Mouse (Mus musculus) right cerebral cortex, adult 2 months (tissue): ENCODE data around the gene Mindy4.
"Not testable (repeated sequence)": the region's sequence is repeated elsewhere in the genome, so short reads cannot be mapped to it uniquely, and the experiment has no call there.

ENCODE experiments used
- DNase-seq, 2 experiments: peaks; one replicate each; pipeline ENCODE4 v3.0.0; 2021 to 2022; ENCODE audit warnings: low spot score in 2 of 2

Mindy4 gene

DNA sequence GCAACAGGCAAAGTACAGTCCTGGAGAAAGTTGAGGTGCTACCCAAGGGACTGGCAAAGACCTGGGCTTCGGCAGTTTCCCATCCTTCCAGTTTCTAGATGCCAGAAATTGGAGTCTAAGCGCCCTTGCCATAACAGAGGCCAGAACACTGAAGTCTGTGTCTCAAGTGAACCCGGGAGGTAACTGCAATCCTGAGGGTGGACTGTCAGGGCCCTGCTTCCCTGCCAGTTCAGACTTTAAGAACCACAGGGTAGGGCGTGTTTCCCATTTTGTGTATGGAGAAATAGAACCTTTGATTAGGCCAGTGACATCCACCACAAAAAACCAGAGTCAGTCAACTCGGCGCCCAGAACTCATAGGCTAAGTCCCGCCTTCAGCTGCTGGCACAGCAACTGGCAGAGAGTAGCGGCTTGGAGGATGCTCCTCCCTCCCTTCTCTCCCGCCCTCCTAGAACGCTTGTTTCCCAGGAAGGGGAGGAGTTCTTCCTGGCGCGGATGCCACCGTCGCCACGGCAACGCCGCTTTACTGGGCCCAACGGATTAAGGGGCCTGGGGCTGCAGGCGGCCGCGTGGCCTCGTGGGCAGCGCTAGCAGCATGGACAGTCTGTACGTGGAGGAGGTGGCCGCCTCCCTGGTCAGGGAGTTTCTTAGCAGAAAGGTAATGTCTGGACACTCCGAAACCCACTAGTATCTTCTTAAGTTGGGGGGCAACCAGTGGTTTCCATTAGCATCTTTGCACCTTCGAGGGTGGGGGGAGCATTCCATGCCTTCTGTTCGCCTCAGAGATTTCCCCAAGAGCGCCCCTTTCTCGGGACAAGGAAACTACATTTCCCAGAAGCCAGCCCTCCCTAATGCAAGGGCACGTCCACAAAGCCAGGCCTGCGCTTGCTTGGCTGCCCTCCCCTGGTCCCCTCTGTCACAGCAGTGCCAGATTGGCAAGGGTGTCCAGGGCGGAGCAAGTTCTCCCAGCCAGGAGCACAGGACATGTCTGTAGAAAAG, at the start of gene Mindy4:
Mindy4 (plus strand) TSS at position 471 of the 998 bp plus-strand sequence.
- DNase-seq = peak; percentile 85 to 91

DNA sequence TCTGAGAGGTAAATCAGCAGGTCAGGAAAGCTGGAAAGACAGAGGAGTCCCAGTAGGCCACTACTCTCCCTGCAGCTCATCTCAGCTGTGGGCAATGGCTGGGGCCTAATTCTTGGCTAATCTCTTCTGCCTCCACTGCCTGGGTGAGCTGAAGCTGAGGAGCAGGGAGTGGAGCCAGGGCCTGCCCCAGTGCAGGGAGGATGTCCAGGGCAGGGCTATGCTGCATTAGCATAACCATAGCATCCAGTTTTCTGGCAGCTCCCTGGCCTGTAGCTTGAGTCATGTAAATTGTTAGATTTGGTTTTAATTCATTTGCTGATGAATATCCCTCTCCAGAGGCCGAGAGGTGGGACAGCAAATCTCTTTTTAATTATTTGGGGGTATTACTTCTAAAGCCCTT, 43.9 kb upstream of the Mindy4 start:
- no peak for DNase-seq

DNA sequence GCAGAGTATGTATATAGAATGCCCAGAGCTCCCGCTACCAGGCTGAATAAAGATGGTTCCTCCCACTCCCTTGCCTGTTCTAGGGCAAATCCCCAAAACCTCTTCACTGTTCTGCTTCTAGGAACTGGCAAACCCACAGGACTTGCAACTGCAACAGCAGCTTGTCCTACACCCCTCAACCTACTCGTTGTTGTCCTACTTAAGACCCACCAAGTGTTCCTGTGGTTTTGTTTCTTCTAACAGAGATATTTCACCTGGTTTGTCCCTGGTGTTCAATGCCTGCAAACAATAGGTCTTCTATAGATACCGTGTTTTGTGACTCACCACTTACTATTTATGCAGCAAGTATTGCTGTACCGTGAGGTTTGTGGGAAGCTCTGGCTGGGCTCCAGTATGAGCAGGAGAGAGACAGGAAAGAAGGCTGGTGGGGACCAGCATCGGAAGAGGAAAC, 41.8 kb upstream of the Mindy4 start:
- DNase-seq = peak; percentile 78 to 83

DNA sequence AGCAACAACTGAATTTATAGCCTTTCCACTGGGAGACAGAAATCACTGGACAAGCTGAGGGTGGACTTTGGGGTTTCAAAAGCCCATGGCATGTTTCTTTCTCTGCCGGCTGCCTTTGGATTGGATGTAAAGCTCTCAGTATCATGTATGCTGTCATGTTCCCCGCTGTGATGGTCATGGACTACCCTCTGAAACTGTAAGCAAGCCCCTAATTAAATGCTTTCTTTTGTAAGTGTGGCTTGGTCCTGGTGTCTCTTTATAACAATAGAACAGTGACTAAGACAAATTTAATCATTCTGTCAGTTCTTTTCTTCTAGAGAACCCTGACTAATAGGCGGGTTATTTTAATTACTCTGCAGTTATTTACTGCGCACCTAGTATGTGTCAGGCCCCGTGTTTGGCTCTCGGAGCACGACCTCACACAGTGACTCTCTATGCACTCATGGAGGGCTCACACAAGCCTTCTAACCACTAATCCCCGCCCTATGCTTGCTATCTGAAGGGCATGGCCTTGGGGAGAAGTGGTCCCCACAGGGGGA, 40.1 kb upstream of the Mindy4 start:
- no peak for DNase-seq

DNA sequence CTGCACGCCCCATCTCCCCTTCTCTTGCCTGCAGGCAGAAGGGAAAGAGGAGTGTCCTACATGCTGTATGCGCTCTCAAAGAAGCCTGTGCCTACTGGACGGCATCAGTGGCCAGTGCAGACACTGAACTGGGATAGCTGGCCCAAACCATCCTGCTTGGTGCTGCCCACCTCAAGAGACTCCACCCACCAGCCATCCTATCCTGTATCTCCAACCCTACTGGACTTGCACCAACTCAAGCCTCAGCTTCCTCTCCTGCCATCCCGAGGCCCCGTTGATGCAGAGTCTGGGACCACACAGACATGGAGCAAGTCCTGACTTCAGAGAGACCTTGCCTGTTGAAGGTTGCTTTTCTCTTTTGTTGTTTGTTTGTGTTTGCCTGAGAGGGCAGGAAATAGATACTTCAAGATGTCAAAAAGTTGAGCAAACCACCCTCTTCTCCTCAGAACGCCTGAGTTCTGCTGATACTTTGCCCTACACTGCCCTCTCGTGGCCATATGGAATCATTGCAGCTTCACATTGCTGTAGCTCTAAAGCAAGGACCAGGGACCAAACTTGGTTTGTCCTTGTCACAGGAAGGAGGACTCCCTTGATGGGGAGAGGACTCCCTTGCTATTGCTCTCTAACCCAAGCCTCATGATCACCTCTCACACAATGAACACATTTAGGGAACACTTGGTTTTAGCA, 36.3 kb upstream of the Mindy4 start:
- peak; percentile 80 to 85 for DNase-seq

DNA sequence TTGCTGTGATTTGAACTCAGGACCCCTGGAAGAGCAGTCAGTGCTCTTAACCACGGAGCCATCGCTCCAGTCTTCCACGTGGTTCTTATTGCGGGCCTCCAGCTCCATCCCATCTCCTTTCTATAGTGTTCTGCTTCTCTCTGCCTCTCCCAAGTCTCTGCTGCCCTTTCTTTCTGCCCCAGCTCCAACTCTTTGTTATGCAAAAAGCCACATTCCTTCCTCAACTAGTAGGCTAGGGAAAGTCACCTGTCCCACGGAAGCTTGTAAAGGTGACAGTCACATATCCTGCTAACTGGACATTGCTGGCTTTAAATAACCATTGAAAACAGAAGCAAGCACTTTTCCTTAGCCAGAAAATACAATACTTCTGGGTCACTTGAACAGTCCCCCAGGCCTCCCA, 33.4 kb upstream of the Mindy4 start:
- DNase-seq = no peak

DNA sequence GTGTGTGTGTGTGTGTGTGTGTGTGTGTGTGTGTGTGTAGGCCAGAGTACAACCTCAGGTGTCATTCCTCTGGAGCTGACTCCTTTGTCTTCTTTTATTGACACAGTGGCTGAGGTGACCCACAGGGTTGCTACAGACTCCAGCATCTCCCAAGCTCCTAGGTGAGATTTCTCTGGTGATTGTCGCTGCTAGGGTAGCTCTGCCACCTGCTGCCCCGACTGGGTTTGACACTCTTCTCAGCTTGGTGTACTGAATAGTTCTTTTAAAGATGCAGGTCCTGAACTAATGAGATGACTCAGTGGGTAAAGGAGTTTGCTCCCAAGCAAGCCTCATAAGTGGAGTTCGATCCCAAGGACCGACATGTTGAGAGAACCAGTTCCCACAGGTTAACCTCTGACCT, 31.5 kb upstream of the Mindy4 start:
- DNase-seq = peak in 1 of 2 experiments; percentile 10

DNA sequence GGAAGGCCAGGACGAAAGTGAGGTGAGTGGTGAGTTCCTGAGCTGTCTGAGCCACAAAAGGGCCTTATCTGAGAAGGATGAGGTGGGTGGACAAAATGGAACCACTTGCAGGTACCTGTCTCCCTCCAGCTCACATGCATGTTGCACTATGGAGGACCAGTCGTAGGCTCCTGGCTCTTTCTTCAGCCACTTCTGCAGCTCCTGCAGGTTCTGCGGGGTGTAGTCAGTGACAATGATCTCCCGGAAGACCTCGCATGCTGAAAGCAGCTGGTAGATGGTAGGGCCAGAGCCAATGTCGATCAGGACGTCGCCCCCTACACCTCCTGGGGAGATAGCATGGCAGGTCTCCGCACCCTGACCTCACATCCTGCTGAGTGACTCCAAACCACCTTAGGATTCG, 30.0 kb upstream of the Mindy4 start:
- DNase-seq = no peak

DNA sequence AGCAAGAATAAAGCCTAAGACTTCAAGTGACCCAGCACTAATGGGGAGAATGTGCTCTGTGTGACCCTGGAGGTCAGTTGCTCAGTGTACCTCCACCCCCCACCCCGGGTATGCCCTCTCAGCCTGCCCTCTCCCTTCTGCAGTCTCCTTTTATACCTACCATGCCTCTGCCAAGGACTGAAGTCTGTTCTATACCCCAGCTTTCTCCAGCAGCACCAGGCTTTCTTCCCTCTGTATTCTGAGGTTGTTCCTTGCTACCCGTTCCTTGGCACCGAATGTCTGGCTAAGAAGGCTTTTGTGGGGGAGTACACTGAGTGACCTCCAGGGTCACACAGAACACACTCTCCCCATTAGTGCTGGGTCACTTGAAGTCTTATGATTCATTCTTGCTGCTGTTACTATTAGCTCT, 29.2 kb upstream of the Mindy4 start:
- no peak for DNase-seq

DNA sequence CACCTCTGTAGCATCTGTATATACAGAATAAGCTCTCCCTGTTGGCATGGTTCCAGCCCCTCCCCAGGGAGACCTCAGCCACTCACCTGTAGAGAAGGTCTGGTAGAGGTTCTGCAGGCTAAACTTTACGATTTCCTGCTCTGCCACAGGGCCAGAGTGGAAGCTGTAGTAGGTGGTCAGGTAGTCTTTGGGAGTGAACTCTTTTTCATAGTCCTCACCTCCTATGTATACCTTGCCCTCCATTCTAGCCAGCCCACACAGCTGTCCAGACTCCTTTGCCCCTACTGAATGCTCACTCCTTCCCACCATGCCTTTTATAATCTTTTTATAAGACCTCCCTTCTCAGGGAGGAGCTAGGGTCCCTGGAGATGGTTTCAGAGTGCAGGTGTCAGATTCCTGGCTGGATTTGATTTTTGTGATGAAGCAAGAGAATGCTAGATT, 28.4 kb upstream of the Mindy4 start, which contains the start of gene Inmt:
Inmt (minus strand) TSS at position 303 of the 441 bp plus-strand sequence.
- DNase-seq = no peak

DNA sequence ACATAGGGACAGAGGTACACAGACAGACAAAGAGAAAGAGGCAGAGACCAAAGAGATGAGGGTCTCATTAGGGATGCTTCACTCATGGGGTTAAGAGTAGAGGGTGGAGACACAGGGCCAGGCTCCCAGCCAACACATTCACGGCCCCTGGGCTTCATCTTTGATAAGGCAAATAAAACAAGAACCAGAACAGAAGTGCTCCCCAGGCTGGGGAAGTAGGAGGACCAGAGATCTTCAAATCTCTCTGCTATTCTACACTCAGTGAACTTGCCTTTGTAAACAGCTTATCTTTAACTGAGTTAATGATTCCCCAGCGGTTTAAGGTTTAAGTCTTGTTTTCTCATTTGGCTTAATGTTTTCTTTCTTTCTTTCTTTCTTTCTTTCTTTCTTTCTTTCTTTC, 27.7 kb upstream of the Mindy4 start:
- no peak for DNase-seq

DNA sequence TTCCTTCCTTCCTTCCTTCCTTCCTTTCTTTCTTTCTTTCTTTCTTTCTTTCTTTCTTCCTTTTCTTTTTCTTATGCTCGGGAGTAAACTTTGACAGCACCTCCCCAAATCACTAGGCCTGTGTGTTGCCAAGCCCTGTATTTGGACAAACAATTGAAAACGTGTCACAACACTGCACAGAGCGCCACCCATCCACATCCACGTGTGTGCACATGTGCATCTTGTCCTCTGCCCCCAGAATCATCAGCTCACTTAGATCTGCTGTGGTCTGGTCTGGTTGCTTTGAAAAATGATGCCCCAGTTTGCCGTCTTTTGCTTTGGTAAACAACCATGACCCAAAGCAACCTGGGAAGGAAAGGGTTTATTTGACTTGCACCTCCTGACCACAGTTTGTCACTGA, 27.3 kb upstream of the Mindy4 start:
- no peak for DNase-seq

DNA sequence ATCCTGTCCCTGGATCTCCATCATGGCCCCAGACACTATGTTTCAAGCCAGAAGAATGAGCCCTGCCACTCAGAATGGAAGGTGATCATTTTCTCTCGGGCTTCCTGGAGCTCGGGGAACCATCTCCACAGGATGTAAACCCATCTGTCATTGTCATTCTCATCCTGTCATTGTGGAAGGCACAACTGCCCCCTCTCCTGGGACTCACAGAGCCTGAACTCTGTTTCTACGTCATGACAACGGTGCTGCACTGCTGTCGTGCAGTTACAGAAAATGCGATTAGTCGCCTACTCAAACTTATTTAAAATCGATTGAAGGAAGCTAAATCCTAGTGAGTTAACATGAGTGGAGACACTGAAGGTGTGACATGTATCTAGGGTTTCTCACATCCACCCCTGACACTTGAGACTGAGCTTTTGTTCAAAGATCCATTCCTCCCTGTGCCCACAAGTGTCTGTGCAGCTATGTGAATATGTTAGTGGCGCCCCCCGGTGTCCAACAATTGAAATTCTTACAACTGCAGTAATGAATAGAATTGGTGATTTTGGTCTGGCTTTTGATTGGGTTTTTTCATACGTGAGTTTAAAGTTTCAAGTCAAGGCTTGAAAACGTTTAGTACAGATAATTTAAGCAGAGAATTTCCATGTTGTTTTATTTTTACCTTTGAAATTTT, 26.0 kb upstream of the Mindy4 start:
- peak in 1 of 2 experiments; percentile 47 for DNase-seq

DNA sequence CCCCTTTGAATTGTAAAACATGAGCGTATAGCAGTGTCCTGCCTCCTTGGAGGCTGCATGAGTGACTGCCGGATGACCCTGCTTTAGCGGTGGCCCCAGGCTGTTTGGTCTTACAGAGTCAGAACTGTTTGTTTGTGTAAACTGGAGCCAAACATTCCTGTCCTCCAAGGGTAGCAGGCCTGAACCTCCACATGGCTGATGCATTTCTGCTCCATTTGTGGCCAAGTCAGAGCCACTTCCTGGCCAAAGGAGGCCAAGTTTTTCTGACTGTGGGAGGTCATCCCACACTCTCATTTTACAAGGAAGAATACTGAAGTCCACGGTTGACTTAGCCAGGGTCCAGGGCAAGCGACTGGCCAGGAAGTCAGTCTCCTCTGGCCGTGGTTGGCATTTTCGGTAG, 23.6 kb upstream of the Mindy4 start:
- DNase-seq = no peak

DNA sequence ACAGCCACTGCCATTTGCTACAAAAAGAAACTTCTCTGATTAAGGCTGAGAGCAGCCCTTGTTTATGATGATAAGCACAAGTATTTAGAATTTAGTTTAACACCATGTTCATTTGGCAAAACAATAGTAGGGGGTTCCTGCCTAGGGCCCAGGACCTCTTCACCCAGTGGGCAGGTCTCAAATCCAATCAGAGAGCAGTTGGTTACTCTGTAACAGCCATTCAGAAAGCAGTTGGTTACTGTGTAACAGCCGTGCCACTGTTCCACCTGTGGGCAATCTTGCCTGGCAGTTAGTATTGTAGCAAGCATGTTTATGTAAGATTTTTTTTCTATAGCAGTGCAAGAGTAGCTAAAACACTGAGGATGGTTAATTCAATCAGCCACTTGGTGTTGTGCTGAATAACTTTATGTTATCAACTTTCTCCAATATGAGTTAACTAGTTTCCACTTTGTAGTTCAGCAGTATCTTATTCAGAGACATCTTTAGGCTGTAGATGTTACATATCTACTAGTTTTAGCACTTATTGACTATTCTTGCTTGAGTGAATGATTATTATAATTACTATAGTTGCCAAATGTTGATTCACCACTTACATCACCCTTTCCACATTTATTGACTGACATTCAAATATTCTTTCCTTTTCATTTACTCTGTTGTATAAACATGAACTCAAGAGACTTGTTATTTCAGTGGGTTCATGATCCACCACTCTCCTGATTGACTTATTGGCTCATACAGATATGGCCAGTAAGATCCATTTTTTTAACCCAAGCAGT, 20.3 kb upstream of the Mindy4 start:
- no peak for DNase-seq

DNA sequence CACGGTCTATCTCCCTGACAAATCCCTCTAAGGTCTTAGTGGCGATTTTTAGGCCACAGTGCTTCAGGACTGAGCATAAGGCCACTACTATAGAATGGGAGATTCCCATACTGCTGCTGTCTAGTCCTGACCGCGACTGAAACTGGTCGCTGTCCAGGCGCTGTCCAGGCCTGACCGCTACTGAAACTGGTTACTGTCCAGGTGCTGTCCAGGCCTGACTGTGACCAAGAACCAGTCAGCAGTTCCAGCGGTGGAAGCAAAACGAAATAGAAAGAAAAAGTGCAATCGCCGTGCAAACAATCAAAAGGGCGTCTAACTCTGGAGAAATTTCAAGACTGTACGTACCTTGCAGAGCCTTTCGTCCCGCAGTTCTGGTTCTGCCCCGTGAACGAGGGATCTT, 15.4 kb upstream of the Mindy4 start:
- DNase-seq = not testable (repeated sequence)

DNA sequence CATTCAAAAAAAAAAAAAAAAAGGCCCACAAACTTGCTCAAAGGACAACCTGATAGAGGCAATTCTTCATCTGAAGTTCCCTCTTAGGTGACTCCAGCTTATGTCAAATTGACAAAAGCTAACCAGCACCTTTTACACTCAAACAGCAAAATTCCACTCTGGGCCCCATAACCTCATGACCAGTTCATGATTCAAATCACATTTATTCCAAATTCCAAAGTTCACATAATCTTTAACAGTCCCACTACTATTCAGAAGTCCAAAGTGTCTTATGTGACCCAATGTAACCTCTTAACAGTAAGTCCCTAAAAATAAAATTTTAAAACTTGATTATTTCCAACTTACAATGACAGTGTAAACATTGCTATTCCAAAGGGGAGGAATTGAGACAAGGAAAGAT, 13.8 kb upstream of the Mindy4 start:
- DNase-seq = no peak

DNA sequence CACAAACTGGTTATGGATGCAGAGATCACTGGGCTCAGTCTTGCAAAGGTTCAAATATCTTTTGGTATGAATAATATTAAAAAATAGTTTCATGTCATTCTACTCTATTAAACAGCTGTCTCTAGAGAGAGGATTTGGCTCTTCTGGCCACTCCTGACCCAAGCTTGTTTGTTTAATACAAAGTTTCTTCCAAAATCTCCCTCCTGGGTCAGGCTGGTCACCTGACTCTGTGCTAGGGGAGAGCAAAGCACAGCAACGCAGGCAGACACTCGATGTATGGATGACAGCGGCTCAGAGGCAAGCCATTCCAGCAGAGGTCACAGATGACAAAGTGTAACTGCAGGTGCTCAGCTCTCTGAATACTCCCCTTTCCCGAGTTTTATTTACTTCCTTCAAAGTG, 11.6 kb upstream of the Mindy4 start:
- DNase-seq = no peak

DNA sequence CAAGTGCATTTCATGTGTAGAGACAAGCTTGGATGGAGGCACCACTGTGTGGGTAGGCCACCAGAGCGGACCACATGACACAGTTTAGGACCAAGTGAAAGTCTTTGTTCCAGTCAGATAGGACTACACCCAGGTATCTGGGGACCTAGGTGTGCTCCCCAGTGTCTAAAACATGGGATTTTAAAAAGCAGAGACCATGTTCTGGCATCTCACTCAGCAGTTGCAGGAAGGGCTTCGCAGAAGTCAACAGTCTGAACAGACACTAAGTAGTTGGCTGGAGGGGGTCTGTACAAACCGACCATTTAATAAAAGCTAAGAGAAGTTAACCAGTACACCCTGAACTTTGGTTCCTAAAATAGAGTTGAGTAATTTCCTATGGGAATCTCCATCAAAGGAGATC, 10.0 kb upstream of the Mindy4 start:
- DNase-seq = no peak

DNA sequence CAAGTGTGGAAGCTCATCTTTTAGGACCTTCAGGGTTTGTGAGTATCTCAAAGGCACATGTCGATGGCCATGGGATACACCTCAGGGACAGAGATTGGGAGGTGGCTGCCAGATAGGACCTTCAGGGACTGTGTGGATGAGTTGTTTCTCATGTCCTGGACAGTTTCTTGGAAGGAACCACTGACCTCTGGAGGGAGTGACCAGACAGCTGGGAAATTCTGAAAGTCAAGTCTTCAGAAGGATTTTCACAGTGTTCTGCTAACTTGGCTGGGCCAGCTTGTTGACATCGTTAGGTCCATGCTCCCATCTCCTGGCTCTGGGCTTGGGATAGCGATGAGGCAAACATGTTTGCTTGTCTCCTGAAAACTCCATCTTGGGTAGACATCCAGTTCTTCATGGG, 4.1 kb upstream of the Mindy4 start:
- no peak for DNase-seq

DNA sequence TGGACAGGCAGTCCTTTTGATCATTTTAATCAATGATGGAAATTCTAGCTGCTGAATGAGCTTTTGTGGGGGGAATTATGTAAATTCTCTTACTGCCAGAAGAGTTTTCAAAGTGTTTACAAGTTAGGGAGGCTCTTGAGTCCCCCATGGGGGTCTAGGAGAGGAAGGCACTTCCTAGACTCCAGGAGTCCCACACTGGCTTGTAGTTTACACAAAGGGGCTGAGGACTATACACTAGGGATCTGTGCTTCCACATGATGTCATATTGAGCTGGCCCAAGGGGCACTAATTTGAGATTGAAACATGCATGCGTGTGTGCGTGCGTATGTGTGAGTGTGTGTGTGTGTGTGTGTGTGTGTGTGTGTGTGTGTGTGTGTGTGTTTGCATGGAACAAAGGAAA, 748 bp downstream of the Mindy4 start:
- no peak for DNase-seq
